Mouse (Mus musculus): ENCODE data around the gene Mad2l1bp.

The Mad2l1bp gene

GRCm38 (mm10) chr17:46156680-46157079, 3.3 kb upstream of the Mad2l1bp start:
- no peak for DNase-seq (ENCODE audit: low read depth, low spot score)

GRCm38 (mm10) chr17:46154336-46154735, 983 bp upstream of the Mad2l1bp start:
- DNase-seq (ENCODE audit: low read depth, low spot score) = no peak

GRCm38 (mm10) chr17:46143578-46144423, 9.6 kb downstream of the Mad2l1bp start, which contains the start of gene Rsph9:
Rsph9 (minus strand) TSS chr17:46144216.
- peak; percentile 86 for DNase-seq (ENCODE audit: low read depth, low spot score)

GRCm38 (mm10) chr17:46139872-46140271, 13.5 kb downstream of the Mad2l1bp start:
- DNase-seq (ENCODE audit: low read depth, low spot score) = no peak

GRCm38 (mm10) chr17:46138563-46139236, 14.7 kb downstream of the Mad2l1bp start:
- no peak for DNase-seq (ENCODE audit: low read depth, low spot score)

GRCm38 (mm10) chr17:46132862-46133261, 20.5 kb downstream of the Mad2l1bp start:
- DNase-seq (ENCODE audit: low read depth, low spot score) = no peak

GRCm38 (mm10) chr17:46132058-46132718, 21.2 kb downstream of the Mad2l1bp start:
- DNase-seq (ENCODE audit: low read depth, low spot score) = peak; percentile 73

GRCm38 (mm10) chr17:46129741-46130498, 23.4 kb downstream of the Mad2l1bp start:
- DNase-seq (ENCODE audit: low read depth, low spot score) = peak; percentile 37

GRCm38 (mm10) chr17:46127814-46128493, 25.4 kb downstream of the Mad2l1bp start:
- DNase-seq (ENCODE audit: low read depth, low spot score) = no peak

- DNase-seq (ENCODE audit: low read depth, low spot score) = no peak
Measured at GRCm38 (mm10) chr17:46126608-46127007, 26.7 kb downstream of the Mad2l1bp start.

GRCm38 (mm10) chr17:46123953-46124700, 29.2 kb downstream of the Mad2l1bp start:
- DNase-seq (ENCODE audit: low read depth, low spot score) = no peak

- DNase-seq (ENCODE audit: low read depth, low spot score) = no peak
Measured at GRCm38 (mm10) chr17:46123285-46123684, 30.1 kb downstream of the Mad2l1bp start.

GRCm38 (mm10) chr17:46122791-46123190, 30.6 kb downstream of the Mad2l1bp start:
- no peak for DNase-seq (ENCODE audit: low read depth, low spot score)

GRCm38 (mm10) chr17:46119641-46120040, 33.7 kb downstream of the Mad2l1bp start:
- DNase-seq (ENCODE audit: low read depth, low spot score) = peak; percentile 77

- no peak for DNase-seq (ENCODE audit: low read depth, low spot score)
Measured at GRCm38 (mm10) chr17:46118423-46118850, 34.9 kb downstream of the Mad2l1bp start.

GRCm38 (mm10) chr17:46117623-46118422, 35.5 kb downstream of the Mad2l1bp start:
- no peak for DNase-seq (ENCODE audit: low read depth, low spot score)

GRCm38 (mm10) chr17:46116881-46117280, 36.5 kb downstream of the Mad2l1bp start:
- no peak for DNase-seq (ENCODE audit: low read depth, low spot score)

- DNase-seq (ENCODE audit: low read depth, low spot score) = no peak
Measured at GRCm38 (mm10) chr17:46116138-46116537, 37.2 kb downstream of the Mad2l1bp start.

- DNase-seq (ENCODE audit: low read depth, low spot score) = no peak
Measured at GRCm38 (mm10) chr17:46115489-46115888, 37.9 kb downstream of the Mad2l1bp start.

Data from brain, adult 2 months (tissue).